Mouse (Mus musculus): ENCODE results near the gene Rtl5. TPM values are rescaled to one million over a fixed set of nuclear protein-coding genes. Genes with fewer than 3 reads are reported as not detected.
"Not testable (repeated sequence)": the region's sequence is repeated elsewhere in the genome, so short reads cannot be mapped to it uniquely, and the experiment has no call there.

The Rtl5 gene
- 9.7 and 11.9 TPM in 2 replicates for polyA plus RNA-seq (2012; rRNA removed)

DNA sequence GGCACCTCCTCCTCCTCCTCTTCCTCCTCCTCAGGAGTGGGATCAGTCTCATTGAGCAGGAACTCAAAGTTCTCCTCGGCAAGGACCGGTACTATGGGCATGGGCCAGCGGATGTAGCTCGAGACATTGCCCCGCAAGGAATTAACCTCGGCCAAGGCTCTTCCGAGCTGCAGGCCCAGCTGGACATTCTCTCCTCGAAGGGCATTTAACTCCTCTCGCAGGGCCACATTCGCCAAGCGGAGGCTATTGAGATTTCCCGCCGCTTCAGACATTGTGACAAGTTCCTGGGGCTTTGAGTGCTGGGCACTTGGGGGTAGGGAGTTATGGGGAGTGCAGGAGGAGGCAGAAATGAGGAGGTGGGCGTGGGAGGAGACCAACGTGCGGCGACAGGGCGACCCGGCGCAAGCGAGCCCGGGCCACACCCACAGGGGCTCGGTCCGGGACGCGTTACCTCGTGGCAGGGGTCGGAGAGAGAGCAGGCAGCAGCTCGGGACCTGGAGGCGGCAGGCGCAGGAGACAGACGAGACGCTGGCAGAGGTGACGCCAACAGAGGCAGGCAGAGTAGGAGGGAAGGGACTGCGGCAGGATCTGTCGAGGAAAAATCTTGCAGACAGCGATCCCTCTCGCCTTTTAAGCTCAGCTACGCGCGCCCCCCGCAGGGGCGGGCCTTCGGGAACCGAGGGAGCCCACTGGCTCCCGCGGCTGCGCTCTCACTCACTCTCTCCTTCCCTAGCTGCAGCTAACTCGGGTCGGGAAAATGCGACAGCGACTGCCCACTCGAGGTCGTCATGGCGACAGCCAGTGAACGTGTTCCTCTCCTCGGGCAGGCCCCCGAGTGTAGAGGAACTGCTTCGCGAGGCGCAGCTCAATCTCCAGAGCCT, at the start of gene Rtl5:
Gene Rtl5 (minus strand): TSS at position 714 of the 881 bp plus-strand sequence.
- Histone ChIP-seq H3K36me3 (ENCODE audit: control insufficient read depth, insufficient read depth, low read length) (no peaks in the 10 kb centered on the region), H3K4me1 (ENCODE audit: control insufficient read depth, insufficient read depth, low read length) (peaks cover 7% of the 10 kb centered on the region), H3K27me3 (replicated peaks; ENCODE audit: control insufficient read depth, insufficient read depth, low read length) (no peaks in the 10 kb centered on the region), H3K27ac (ENCODE audit: insufficient read depth, low read depth, low read length) (no peak within 1 kb of the TSS), H3K4me3 (ENCODE audit: insufficient read depth, low read depth, low read length) (peak within 1 kb of the TSS; percentile 58)
- WGBS: 2% methylated on average over 45 of the region's 61 CpGs
- DNase-seq: peak; percentile 80
- TF ChIP-seq CTCF (conservative IDR thresholded peaks at IDR 0.05; ENCODE audit: insufficient read depth, insufficient read length, low read depth, low read length): no peak
- TF ChIP-seq POLR2A (IDR thresholded peaks at IDR 0.05; ENCODE audit: low read depth, low read length): no peak

DNA sequence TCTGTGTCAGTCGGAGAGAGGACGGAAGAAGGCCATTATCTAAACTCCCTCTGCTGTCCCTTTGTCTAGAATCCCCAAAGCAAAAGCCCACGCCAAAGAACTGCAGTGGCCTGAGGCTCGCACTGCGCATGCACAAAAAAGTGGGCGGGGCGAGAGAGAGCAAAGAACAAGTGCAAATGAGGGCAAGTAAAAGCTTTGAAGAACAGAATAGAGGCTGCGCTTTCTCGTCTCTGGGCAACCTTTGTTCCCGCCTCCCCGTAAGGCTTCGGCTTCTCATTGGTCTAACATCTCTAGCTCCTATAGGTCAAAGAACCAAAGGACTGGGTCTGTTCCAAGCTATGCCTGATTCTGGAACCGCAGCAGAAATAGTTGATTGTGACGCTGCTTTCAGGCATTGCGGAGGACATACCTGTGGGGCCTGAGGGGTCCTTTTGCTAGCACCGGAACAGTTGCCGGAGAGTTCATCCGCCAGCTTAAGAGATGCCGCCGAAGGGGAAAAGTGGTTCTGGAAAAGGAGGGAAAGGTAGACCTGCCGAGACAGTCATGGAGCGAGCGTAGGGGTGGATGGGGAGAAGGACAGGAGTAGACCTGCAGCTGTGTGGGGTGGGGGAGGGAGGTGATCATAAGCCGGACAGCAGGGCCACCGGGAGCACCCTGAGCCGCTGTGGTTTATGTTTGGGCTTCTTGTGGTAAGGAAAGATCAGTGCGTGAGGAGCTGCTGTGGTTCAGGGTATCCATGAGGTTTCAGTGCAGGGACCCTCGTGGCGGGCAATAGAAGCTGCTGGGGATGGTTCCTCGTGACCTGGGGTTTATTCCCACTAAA, 48.1 kb upstream of the Rtl5 start, which contains the start of gene Pin4:
Gene Pin4 (plus strand): TSS at position 406 of the 823 bp plus-strand sequence.
- TF ChIP-seq POLR2A (IDR thresholded peaks at IDR 0.05; ENCODE audit: low read depth, low read length): no peak
- TF ChIP-seq CTCF (conservative IDR thresholded peaks at IDR 0.05; ENCODE audit: insufficient read depth, insufficient read length, low read depth, low read length): 0 out of 2 replicates have a peak, but pooled peaks have one; percentile 15
- Histone ChIP-seq H3K27me3 (replicated peaks; ENCODE audit: control insufficient read depth, insufficient read depth, low read length) (no peaks in the 10 kb centered on the region), H3K36me3 (ENCODE audit: control insufficient read depth, insufficient read depth, low read length) (no peaks in the 10 kb centered on the region), H3K4me1 (ENCODE audit: control insufficient read depth, insufficient read depth, low read length) (no peaks in the 10 kb centered on the region), H3K27ac (ENCODE audit: insufficient read depth, low read depth, low read length) (no peak within 1 kb of the TSS; the same call in 1 of the 2 replicates), H3K4me3 (ENCODE audit: insufficient read depth, low read depth, low read length) (peak within 1 kb of the TSS; percentile 81)
- WGBS: under 1% methylated on average over 30 of the region's 30 CpGs
- DNase-seq: peak; percentile 98

DNA sequence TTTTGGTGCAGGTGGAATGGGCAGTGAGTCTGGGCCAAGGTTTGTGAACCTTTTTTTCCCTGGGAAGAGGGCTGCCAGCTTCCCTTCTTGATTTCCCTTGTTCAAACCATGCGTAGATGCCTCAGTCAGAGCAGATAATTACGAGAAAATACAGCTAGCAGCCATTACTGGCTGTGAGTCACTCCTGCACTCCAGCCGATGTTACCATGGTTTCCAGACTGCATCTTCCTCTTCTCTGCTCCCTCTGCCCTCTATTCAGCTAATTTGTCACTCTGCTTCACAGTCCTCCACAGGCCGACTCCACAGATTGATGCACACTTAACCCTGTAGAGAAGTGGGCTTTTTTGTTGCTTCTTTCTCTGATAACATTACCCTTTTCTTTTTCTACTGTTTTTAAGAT, 44.6 kb upstream of the Rtl5 start:
- Histone ChIP-seq H3K27me3 (replicated peaks; ENCODE audit: control insufficient read depth, insufficient read depth, low read length) (no peaks in the 10 kb centered on the region), H3K4me1 (ENCODE audit: control insufficient read depth, insufficient read depth, low read length) (no peaks in the 10 kb centered on the region), H3K36me3 (ENCODE audit: control insufficient read depth, insufficient read depth, low read length) (no peaks in the 10 kb centered on the region), H3K27ac (ENCODE audit: insufficient read depth, low read depth, low read length) (no peak overlapping the region), H3K4me3 (ENCODE audit: insufficient read depth, low read depth, low read length) (no peak overlapping the region)
- WGBS: 38% methylated on average over 4 of the region's 4 CpGs
- no peak for DNase-seq
- TF ChIP-seq CTCF (conservative IDR thresholded peaks at IDR 0.05; ENCODE audit: insufficient read depth, insufficient read length, low read depth, low read length) (no peak), POLR2A (IDR thresholded peaks at IDR 0.05; ENCODE audit: low read depth, low read length) (no peak)

DNA sequence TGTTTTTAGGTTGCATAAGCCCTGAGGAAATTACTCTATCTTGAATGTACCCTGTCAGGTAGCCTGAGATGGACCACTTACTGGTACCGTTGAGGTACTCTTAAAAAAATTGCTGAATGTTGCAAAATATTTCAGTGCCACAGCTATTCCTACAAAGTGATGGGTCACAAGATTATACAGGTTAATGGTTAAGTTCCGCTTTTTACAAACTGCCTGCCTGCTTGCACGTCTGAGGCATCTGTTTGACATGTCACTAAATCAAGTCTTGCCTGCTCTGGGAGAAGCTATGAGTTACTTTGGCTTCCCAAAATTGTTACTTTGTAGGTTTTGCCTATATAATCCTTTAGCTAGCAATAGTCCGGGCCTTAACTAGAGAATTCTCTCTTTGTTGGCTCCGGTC, 38.2 kb upstream of the Rtl5 start:
- H3K4me3 ChIP-seq (ENCODE audit: insufficient read depth, low read depth, low read length); DNase-seq; H3K36me3 ChIP-seq (ENCODE audit: control insufficient read depth, insufficient read depth, low read length); H3K4me1 ChIP-seq (ENCODE audit: control insufficient read depth, insufficient read depth, low read length); H3K27ac ChIP-seq (ENCODE audit: insufficient read depth, low read depth, low read length); H3K27me3 ChIP-seq (replicated peaks; ENCODE audit: control insufficient read depth, insufficient read depth, low read length): not testable (repeated sequence)
- whole genome bisulfite sequencing: 65% methylated on average over 5 of the region's 5 CpGs

DNA sequence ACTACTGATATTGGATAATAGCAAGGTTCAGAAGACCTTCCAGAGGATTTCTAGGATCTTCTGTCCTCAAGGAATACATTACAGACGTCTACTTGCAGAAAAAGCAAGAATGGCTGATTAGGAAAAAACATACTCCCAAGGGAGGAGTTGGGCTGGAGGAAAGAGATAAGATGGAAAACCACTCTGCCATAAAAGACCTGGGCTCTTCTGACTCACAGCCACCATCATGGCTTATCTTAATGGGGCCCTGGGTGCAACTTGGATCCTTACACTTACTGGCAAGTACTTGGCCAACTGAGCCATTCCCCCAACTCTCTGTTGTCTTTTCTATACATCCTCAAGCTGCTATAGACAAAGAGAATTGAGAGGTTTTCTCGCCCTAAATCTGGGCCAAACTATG, 32.7 kb upstream of the Rtl5 start:
- not testable (repeated sequence) for H3K27ac ChIP-seq (ENCODE audit: insufficient read depth, low read depth, low read length); H3K36me3 ChIP-seq (ENCODE audit: control insufficient read depth, insufficient read depth, low read length); H3K4me1 ChIP-seq (ENCODE audit: control insufficient read depth, insufficient read depth, low read length); H3K27me3 ChIP-seq (replicated peaks; ENCODE audit: control insufficient read depth, insufficient read depth, low read length); DNase-seq; H3K4me3 ChIP-seq (ENCODE audit: insufficient read depth, low read depth, low read length)
- WGBS: 88% methylated on average over 2 of the region's 2 CpGs

DNA sequence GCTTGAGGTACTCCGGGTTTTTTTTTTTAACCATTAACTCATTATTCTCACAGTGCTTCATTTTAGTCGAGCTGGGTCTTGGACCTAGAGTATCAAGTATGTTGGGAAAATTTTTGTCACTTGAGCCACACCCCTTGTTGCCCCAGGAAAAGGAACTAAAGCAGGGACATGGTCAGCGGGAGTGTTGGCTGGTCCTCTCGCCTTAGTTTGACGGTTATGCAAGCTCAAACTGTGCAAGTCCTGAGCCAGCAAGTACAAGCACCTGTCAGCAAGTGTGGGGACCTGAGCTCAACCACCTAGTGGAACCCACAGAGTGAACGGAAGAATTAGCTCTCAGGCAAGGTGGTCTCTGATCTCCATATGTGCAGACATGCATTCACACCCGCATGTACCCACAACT, 30.8 kb upstream of the Rtl5 start:
- TF ChIP-seq POLR2A (IDR thresholded peaks at IDR 0.05; ENCODE audit: low read depth, low read length) (no peak), CTCF (conservative IDR thresholded peaks at IDR 0.05; ENCODE audit: insufficient read depth, insufficient read length, low read depth, low read length) (no peak)
- Histone ChIP-seq H3K4me1 (ENCODE audit: control insufficient read depth, insufficient read depth, low read length) (0 out of 2 replicates have a peak, but pooled peaks cover 3% of the 10 kb centered on the region), H3K36me3 (ENCODE audit: control insufficient read depth, insufficient read depth, low read length) (no peaks in the 10 kb centered on the region), H3K4me3 (ENCODE audit: insufficient read depth, low read depth, low read length) (no peak overlapping the region), H3K27me3 (replicated peaks; ENCODE audit: control insufficient read depth, insufficient read depth, low read length) (no peaks in the 10 kb centered on the region), H3K27ac (ENCODE audit: insufficient read depth, low read depth, low read length) (no peak overlapping the region)
- WGBS: 49% methylated on average over 7 of the region's 7 CpGs
- peak; percentile 11 for DNase-seq

DNA sequence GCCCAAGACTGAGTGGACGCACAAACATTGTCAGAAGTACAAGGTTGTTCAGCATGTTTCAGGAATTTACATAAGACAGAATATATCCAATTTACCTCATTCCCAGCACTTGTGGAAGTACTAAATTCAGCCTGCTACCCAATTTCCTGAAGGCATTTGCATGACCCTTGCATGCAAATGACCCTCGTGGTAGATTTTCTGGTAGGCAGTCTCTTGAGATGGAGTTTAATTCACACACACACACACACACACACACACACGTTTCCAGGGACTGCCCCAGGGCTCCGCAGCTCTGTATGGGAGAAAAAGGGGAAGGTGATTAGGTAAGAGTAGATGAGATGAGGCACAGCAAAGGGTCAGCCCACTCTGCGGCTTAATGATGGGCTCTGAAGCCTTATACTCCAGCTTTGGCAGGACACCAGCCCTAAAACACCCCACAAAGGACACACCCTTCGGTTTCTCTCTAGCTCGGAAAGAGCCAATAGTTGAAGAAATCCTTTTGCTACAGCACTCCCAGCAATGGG, 23.3 kb upstream of the Rtl5 start:
- WGBS: 70% methylated on average over 7 of the region's 7 CpGs
- no peaks in the 10 kb centered on the region for H3K27me3 ChIP-seq (replicated peaks; ENCODE audit: control insufficient read depth, insufficient read depth, low read length)
- no peak for DNase-seq
- no peak for TF ChIP-seq CTCF (conservative IDR thresholded peaks at IDR 0.05; ENCODE audit: insufficient read depth, insufficient read length, low read depth, low read length)
- no peak for TF ChIP-seq POLR2A (IDR thresholded peaks at IDR 0.05; ENCODE audit: low read depth, low read length)
- no peaks in the 10 kb centered on the region for H3K36me3 ChIP-seq (ENCODE audit: control insufficient read depth, insufficient read depth, low read length)
- H3K27ac ChIP-seq (ENCODE audit: insufficient read depth, low read depth, low read length): no peak overlapping the region
- no peak overlapping the region for H3K4me3 ChIP-seq (ENCODE audit: insufficient read depth, low read depth, low read length)
- H3K4me1 ChIP-seq (ENCODE audit: control insufficient read depth, insufficient read depth, low read length): no peaks in the 10 kb centered on the region

Measured in kidney, adult 2 months (tissue).